Mouse (Mus musculus) heart, embryonic 12.5 days (tissue): ENCODE results near the gene Mapre3. TPM values are rescaled to one million over a fixed set of nuclear protein-coding genes. Genes with fewer than 3 reads are reported as not detected.

Experiments
- ATAC-seq: fragments of 200-750 bp; cut with Nextera tagmentation; 2 replicates; pipeline ENCODE4 v1.8.0; 2017; ENCODE audit warnings: moderate TSS enrichment, moderate library complexity; ENCODE audit not compliant: insufficient number of reproducible peaks, low FRiP score
- H3K27ac ChIP-seq: fragments of 300-500 bp; sonication (generic); 2 replicates; pipeline ENCODE4 v1.5.1; 2016; ENCODE audit warnings: mild to moderate bottlenecking, moderate library complexity; ENCODE audit not compliant: poor library complexity, severe bottlenecking
- H3K27me3 ChIP-seq: fragments of 300-500 bp; sonication (generic); replicated peaks from 2 replicates; pipeline ENCODE4 v1.6.1; 2016; ENCODE audit warnings: mild to moderate bottlenecking, moderate library complexity
- H3K36me3 ChIP-seq: fragments of 300-500 bp; sonication (generic); 2 replicates; pipeline ENCODE4 v1.6.1; 2016; ENCODE audit warnings: mild to moderate bottlenecking, moderate library complexity
- H3K4me1 ChIP-seq: fragments of 300-500 bp; sonication (generic); replicated peaks from 2 replicates; pipeline ENCODE4 v1.6.1; 2016; ENCODE audit warnings: mild to moderate bottlenecking
- H3K4me2 ChIP-seq: fragments of 300-500 bp; sonication (generic); 2 replicates; pipeline ENCODE4 v1.6.1; 2016; ENCODE audit warnings: mild to moderate bottlenecking, moderate library complexity
- H3K4me3 ChIP-seq: fragments of 300-500 bp; sonication (generic); 2 replicates; pipeline ENCODE4 v1.5.1; 2016; ENCODE audit warnings: mild to moderate bottlenecking
- H3K9ac ChIP-seq: fragments of 300-500 bp; sonication (generic); 2 replicates; pipeline ENCODE4 v1.6.1; 2016; ENCODE audit warnings: mild to moderate bottlenecking, moderate library complexity
- H3K9me3 ChIP-seq: fragments of 300-500 bp; sonication (generic); replicated peaks from 2 replicates; pipeline ENCODE4 v1.6.1; 2016; ENCODE audit warnings: mild to moderate bottlenecking, moderate library complexity
- WGBS: fragments of 180-500 bp; shearing (Covaris S2); methylation state at CpG from one replicate; pipeline ENCODE4 v1.1.7; 2016; 5-methylcytosine and 5-hydroxymethylcytosine counted together
- polyA plus RNA-seq: library from polyadenylated mRNA; unstranded; fragments of >200 nt; fragmentation: Nextera tagmentation; extraction: Ambion mirVana; gene quantifications from 2 replicates; pipeline ENCODE4 v1.2.1, GENCODE M21; 2016

The Mapre3 gene
- polyA plus RNA-seq, 1 experiment from 2014 or later: 19.6 TPM

- no peaks in the 10 kb centered on the region for H3K27me3 ChIP-seq
- no peaks in the 10 kb centered on the region for H3K9me3 ChIP-seq
- H3K4me1 ChIP-seq: peaks cover 17% of the 10 kb centered on the region
- peaks cover 12% of the 10 kb centered on the region for H3K36me3 ChIP-seq
- ATAC-seq: no peak
- peak overlapping the region; percentile 76 for H3K9ac ChIP-seq
- peak overlapping the region; percentile 80 for H3K4me3 ChIP-seq
- peak overlapping the region; percentile 91 for H3K27ac ChIP-seq
- H3K4me2 ChIP-seq: peak overlapping the region; percentile 76
- WGBS: 38% methylated on average over 5 of the region's 5 CpGs
Measured at GRCm38 (mm10) chr5:30886731-30887130, 72.3 kb downstream of the Mapre3 start.

GRCm38 (mm10) chr5:30887331-30887761, 72.9 kb downstream of the Mapre3 start:
- Histone ChIP-seq H3K9ac (peak overlapping the region; percentile 76), H3K36me3 (peaks cover 18% of the 10 kb centered on the region), H3K27ac (peak overlapping the region; percentile 91), H3K4me2 (peak overlapping the region; percentile 76), H3K9me3 (no peaks in the 10 kb centered on the region), H3K4me3 (peak overlapping the region; percentile 80), H3K4me1 (peaks cover 17% of the 10 kb centered on the region), H3K27me3 (no peaks in the 10 kb centered on the region)
- WGBS: under 1% methylated on average over 19 of the region's 19 CpGs
- peak; percentile 55 for ATAC-seq

GRCm38 (mm10) chr5:30887858-30888336, 73.5 kb downstream of the Mapre3 start:
- H3K4me2 ChIP-seq: peak overlapping the region; percentile 76
- H3K9me3 ChIP-seq: no peaks in the 10 kb centered on the region
- ATAC-seq: peak; percentile 89
- peaks cover 17% of the 10 kb centered on the region for H3K4me1 ChIP-seq
- under 1% methylated on average over 28 of the region's 28 CpGs for WGBS
- H3K27ac ChIP-seq: peak overlapping the region; percentile 91
- H3K9ac ChIP-seq: peak overlapping the region; percentile 76
- H3K27me3 ChIP-seq: no peaks in the 10 kb centered on the region
- H3K36me3 ChIP-seq: peaks cover 24% of the 10 kb centered on the region
- peak overlapping the region; percentile 80 for H3K4me3 ChIP-seq

GRCm38 (mm10) chr5:30888337-30889087, 74.1 kb downstream of the Mapre3 start, which contains the start of gene Agbl5:
Agbl5 (plus strand) TSS chr5:30888694.
- Histone ChIP-seq H3K27ac (peak within 1 kb of the TSS; percentile 91), H3K4me2 (peak within 1 kb of the TSS; percentile 76), H3K4me3 (peak within 1 kb of the TSS; percentile 80), H3K27me3 (no peaks in the 10 kb centered on the region), H3K9ac (peak within 1 kb of the TSS; percentile 86), H3K36me3 (peaks cover 30% of the 10 kb centered on the region), H3K4me1 (peaks cover 17% of the 10 kb centered on the region), H3K9me3 (no peaks in the 10 kb centered on the region)
- WGBS: under 1% methylated on average over 38 of the region's 42 CpGs
- ATAC-seq: peak; percentile 88

GRCm38 (mm10) chr5:30889088-30889754, 74.8 kb downstream of the Mapre3 start:
- H3K9ac ChIP-seq: peak overlapping the region; percentile 86
- H3K27ac ChIP-seq: peak overlapping the region; percentile 91
- H3K4me2 ChIP-seq: peak overlapping the region; percentile 76
- peak; percentile 56 for ATAC-seq
- H3K27me3 ChIP-seq: no peaks in the 10 kb centered on the region
- no peaks in the 10 kb centered on the region for H3K9me3 ChIP-seq
- H3K36me3 ChIP-seq: peaks cover 37% of the 10 kb centered on the region
- H3K4me3 ChIP-seq: peak overlapping the region; percentile 80
- 2% methylated on average over 34 of the region's 42 CpGs for WGBS
- H3K4me1 ChIP-seq: peaks cover 17% of the 10 kb centered on the region

GRCm38 (mm10) chr5:30890375-30890774, 75.9 kb downstream of the Mapre3 start:
- Histone ChIP-seq H3K36me3 (peaks cover 48% of the 10 kb centered on the region), H3K4me3 (peak overlapping the region; percentile 80; the same call in 1 of the 2 replicates), H3K9ac (peak overlapping the region; percentile 86; the same call in 1 of the 2 replicates), H3K4me1 (peaks cover 17% of the 10 kb centered on the region), H3K27me3 (no peaks in the 10 kb centered on the region), H3K4me2 (peak overlapping the region; percentile 76), H3K9me3 (no peaks in the 10 kb centered on the region), H3K27ac (no peak overlapping the region)
- ATAC-seq: no peak
- 79% methylated on average over 7 of the region's 7 CpGs for WGBS

- WGBS: 90% methylated on average over 5 of the region's 5 CpGs
- no peak for ATAC-seq
- H3K36me3 ChIP-seq: peaks cover 73% of the 10 kb centered on the region
- no peak overlapping the region for H3K4me2 ChIP-seq
- no peaks in the 10 kb centered on the region for H3K9me3 ChIP-seq
- no peak overlapping the region for H3K27ac ChIP-seq
- peaks cover 17% of the 10 kb centered on the region for H3K4me1 ChIP-seq
- no peaks in the 10 kb centered on the region for H3K27me3 ChIP-seq
- no peak overlapping the region for H3K4me3 ChIP-seq
- no peak overlapping the region for H3K9ac ChIP-seq
Measured at GRCm38 (mm10) chr5:30901860-30902259, 87.4 kb downstream of the Mapre3 start.

GRCm38 (mm10) chr5:30907413-30908059, 93.1 kb downstream of the Mapre3 start, which contains the start of gene Ost4:
Ost4 (minus strand) TSS chr5:30907788.
- H3K9ac ChIP-seq: peak within 1 kb of the TSS; percentile 93
- peak; percentile 93 for ATAC-seq
- peaks cover 37% of the 10 kb centered on the region for H3K36me3 ChIP-seq
- peak within 1 kb of the TSS; percentile 70 for H3K4me3 ChIP-seq
- H3K4me2 ChIP-seq: peak within 1 kb of the TSS; percentile 97
- H3K9me3 ChIP-seq: no peaks in the 10 kb centered on the region
- peak within 1 kb of the TSS; percentile 98 for H3K27ac ChIP-seq
- peaks cover 60% of the 10 kb centered on the region for H3K4me1 ChIP-seq
- H3K27me3 ChIP-seq: no peaks in the 10 kb centered on the region
- WGBS: under 1% methylated on average over 58 of the region's 58 CpGs

- Histone ChIP-seq H3K9ac (peak overlapping the region; percentile 93), H3K4me1 (peaks cover 68% of the 10 kb centered on the region), H3K36me3 (peaks cover 26% of the 10 kb centered on the region), H3K4me2 (peak overlapping the region; percentile 97), H3K4me3 (peak overlapping the region; percentile 70), H3K27me3 (no peaks in the 10 kb centered on the region), H3K9me3 (no peaks in the 10 kb centered on the region), H3K27ac (peak overlapping the region; percentile 98)
- peak; percentile 41; the same call in 1 of the 2 replicates for ATAC-seq
- WGBS: 29% methylated on average over 13 of the region's 13 CpGs
Measured at GRCm38 (mm10) chr5:30908426-30909299, 94.2 kb downstream of the Mapre3 start.

GRCm38 (mm10) chr5:30909300-30909659, 94.8 kb downstream of the Mapre3 start:
- Histone ChIP-seq H3K9me3 (no peaks in the 10 kb centered on the region), H3K9ac (no peak overlapping the region; the same call in 1 of the 2 replicates), H3K36me3 (peaks cover 20% of the 10 kb centered on the region), H3K4me3 (no peak overlapping the region), H3K4me1 (peaks cover 75% of the 10 kb centered on the region), H3K27me3 (no peaks in the 10 kb centered on the region), H3K27ac (peak overlapping the region; percentile 98), H3K4me2 (peak overlapping the region; percentile 97; the same call in 1 of the 2 replicates)
- no peak for ATAC-seq
- 14% methylated on average over 7 of the region's 7 CpGs for WGBS
